Mouse (Mus musculus): ENCODE results near the gene Manf. TPM values are rescaled to one million over a fixed set of nuclear protein-coding genes. Genes with fewer than 3 reads are reported as not detected.

Gene Manf
- total RNA-seq (2015; ENCODE audit: low replicate concordance) (112 and 129 TPM in 2 replicates), total RNA-seq (2017; ENCODE audit: low replicate concordance) (49.9 and 77.7 TPM in 2 replicates)

DNA sequence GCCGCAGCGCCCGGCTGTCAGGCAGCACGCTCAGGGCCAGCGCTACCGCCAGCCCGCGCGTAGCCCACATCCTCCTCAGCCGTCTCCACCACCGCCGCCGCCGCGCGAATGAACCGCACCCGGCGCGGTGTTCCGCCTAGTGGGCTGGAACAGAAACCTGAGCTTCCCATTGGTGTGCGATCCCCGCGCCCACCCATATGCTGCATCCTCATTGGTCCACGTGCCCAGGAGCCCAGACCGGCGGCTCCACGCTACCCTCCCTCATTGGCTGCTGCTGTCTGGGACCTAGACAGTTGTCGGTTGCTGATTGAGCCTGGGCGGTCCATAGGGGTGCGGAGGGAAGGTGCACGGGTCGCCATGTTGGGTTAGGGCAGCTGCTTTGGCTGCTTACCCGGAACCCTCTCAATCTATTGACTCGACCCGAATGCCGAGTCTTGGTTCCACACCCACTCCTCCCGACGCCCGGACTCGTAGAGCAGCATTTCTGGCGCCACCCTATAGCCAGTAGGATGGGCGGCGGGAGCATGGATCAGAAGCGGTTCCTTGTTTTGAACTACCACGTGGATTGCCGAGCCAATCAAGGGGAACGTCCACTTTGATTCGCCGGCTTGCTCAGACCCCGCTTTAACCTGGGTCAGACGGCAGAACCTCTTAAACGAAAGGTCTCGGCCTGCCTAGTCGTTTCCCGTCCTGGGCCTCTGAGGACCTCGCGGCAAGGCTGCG lies at the start of gene Manf:
Gene Manf (minus strand): TSS at position 151 of the 723 bp plus-strand sequence.
- ATAC-seq (replicated peaks; ENCODE audit: low FRiP score, poor library complexity, severe bottlenecking), result peak; percentile 89

DNA sequence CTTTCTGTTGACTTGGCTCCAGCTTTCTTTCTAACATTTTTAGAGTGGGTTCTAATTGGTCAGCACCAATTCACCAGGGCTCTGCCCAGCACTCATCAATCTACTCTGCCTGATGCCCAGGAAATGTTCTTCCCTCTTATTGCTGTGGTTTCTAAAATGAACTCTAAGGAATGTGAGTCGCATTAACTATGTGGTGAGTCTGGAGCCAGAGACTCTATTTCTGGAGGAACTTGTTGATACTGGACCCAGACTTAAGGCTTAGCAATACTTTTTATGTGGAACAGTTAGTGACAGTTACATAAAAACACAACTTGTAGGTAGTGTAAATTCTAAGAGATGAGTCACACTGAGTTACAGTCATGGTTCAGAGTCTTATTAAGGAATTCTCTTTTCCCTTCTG lies 43.2 kb upstream of the Manf start:
- ATAC-seq (replicated peaks; ENCODE audit: low FRiP score, poor library complexity, severe bottlenecking), result no peak

DNA sequence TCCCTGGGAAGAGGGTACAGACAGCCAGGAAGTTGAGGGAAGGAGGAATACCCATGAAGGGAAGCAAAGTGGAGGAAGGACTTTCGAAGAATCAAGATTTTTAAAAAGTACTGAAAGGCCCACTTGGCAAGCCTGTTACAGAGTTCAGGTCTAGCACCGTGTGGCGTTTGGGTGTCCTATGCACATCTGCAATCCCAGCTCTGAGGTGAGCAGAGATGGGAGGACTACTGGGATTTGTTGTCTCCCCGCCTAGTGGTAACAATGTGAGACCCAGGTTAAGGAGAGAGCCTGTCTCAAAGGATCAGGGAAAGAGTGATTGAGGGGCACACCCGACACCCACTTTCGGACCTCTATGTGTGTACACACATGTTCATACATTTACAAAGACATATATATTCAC lies 23.1 kb upstream of the Manf start:
- no peak for ATAC-seq (replicated peaks; ENCODE audit: low FRiP score, poor library complexity, severe bottlenecking)

DNA sequence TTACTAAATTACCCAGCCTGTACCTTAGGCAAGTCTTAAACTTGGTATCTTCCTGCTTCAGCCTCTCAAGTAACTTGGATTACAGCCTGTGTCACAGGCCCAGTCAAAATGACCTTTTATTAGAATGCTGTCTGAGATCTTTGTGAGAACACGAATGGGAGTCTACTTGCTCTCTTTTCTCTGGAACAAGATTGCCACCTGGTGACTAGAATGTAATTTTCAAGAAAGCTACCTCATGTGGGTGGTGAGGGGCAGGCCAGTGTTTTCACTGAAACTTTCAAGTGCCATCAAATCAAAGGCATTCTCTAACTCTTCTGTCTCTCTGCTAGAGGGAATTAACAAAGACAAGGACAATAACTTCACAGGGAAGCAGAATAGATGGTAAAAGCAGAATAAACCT lies 22.0 kb upstream of the Manf start:
- no peak for ATAC-seq (replicated peaks; ENCODE audit: low FRiP score, poor library complexity, severe bottlenecking)

DNA sequence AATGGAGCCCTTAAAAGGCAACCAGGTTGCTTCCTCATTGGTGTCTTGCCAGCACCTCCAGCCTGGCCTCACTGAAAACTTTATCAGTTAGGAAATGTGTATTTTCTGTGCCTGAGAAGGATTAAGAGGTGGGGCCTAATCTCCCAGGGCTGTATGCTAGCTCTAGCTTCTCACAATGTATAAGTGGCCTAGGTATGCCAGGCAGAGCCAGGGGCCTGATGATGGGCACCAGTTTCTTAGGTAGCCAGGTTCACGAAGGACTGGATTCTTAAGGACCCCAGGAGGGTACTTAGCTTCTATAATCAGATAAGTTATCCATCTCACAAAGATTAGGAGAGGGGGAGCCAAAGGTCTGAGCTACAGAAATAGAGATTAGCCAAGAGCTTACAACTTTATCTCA lies 19.8 kb upstream of the Manf start:
- ATAC-seq (replicated peaks; ENCODE audit: low FRiP score, poor library complexity, severe bottlenecking), result no peak

DNA sequence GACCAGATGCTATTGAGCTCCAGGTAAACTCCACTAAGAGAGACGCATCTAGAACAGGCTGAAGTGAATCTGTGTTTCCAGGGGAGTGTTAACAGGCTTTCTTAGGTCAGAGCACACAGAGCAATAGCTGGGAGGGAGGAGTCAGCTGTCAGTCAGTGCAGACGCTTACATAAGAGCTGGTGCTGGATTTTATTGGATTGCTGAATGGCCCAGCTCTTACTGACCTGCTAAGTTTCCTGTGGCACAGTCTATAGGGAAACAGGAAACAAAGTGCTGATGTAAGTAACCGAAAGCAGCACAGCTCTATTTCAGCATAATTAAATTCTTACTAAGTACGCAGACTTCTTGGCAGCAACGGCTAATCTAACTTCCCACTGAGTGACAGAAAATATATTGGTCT lies 16.9 kb upstream of the Manf start:
- no peak for ATAC-seq (replicated peaks; ENCODE audit: low FRiP score, poor library complexity, severe bottlenecking)

DNA sequence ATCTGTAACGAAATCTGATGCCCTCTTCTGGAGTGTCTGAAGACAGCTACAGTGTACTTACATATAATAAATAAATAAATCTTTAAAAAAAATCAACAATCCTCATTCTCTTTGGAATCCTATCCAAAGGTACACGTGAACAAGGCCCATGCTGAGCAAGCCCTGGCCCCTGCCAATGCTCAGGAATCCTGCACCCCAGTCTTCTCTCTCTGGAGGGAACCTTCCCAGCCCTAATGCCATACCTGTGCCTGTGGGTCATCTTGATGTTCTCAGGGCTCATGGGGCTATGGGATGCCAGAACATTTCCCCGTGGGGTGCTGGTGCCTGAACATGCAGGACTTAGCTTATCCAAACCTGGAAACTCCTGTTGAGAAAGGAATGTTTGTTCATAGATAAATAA lies 16.4 kb upstream of the Manf start:
- no peak for ATAC-seq (replicated peaks; ENCODE audit: low FRiP score, poor library complexity, severe bottlenecking)

DNA sequence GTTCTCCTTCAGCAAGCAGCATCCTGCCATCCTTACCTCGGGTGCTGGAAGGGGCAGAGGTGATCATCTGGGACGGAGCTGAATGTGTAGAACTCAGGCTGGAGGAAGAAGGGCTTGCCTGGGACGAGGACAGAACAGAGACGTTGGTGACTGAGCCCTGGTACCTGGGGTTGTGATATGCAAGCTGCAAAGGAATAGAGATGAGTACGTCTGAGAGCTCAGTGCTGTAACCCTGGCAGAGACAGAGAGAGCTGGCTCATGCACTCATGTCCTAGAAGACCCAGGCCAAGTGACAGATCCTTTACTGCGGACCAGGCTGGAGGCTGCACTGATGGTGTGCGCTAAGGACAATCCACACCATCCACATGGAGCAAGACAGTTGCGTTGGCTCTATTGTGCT lies 14.8 kb upstream of the Manf start:
- ATAC-seq (replicated peaks; ENCODE audit: low FRiP score, poor library complexity, severe bottlenecking), result no peak

DNA sequence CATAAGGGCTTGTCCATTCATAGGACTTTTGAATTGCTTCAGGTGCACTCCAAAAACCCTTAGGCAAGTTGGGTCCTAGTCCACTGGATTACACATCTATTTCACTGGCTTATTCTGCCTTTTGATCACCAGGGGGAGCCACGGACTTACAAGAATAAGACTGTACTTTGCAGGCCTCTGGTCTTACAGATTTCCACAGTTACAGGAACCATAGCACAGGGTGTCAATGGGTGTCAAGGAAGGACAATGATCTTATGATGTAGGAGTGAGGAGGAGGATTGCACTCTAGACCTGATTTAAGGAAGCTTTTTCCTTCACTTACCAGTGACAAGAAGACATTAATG lies 12.0 kb upstream of the Manf start:
- peak; percentile 68 for ATAC-seq (replicated peaks; ENCODE audit: low FRiP score, poor library complexity, severe bottlenecking)

DNA sequence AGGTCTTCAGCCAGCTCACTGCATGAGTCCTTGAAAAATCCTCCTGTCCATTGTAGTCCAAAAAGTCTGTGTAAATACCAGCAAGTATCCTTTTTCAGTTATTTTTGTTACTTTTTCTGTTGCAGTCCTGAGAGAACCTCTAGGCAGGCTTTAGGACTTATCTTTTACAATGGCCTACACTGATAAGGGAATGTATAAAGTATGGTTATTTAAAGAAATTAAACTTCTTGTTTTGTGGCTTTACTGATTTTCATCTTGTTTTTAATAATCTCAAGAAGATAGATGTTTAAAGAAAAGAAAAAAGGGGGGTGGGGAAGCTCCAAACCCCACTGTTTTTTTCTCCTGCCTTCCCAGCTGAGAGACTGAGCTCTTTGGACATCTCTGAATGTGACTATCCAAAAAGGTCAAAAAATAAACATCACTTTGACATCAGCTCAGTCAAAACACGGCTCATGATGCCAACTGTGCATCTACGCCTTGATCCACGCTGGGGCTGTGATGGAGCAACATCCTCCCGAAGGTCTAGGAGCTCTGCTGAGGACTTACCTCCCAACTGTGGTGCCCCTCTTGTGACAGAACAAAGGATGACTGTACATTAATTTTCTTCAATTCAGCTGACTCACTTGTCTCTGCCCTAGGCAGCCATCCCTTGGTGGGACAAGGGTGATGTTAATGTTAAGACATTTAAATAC lies 11.5 kb upstream of the Manf start:
- no peak for ATAC-seq (replicated peaks; ENCODE audit: low FRiP score, poor library complexity, severe bottlenecking)

DNA sequence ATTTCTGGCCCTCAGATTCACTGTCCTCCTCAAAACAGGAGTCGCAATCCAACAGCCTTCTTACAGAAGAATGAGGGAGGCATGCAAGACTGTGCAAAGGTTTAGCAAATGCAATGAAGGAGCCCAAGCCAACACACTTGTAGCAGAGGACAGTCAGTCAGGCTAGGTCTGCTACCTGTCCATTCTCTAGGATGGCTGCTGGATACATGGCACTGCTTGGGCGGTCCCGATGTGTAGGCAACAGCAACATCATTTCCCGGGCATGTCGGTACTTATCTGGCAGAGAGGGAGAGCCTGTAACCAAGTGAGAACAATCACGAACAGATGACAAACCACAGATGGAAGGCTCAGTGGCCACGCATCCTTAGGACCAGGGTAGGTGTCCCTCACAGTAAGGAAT lies 9.8 kb upstream of the Manf start:
- ATAC-seq (replicated peaks; ENCODE audit: low FRiP score, poor library complexity, severe bottlenecking), result no peak

DNA sequence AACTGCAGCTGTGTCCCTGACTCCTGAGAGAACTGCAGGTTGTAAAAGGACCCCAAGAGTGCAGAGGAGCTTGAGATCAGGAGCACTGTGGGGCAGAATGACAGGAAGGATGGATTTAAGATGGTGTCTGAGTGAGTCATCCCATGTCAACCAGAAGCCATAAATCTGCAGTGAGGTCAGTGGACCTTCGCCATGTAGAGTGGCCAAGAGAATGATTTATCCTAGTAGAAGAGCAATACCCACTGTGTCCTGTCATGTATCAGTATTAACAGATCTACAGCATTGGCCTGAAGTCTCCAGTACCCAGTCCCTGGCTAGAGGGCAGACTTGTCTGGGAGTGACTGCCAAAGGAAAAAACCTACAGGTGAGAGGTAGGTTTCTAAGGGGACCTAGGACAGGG lies 7.1 kb upstream of the Manf start:
- no peak for ATAC-seq (replicated peaks; ENCODE audit: low FRiP score, poor library complexity, severe bottlenecking)

DNA sequence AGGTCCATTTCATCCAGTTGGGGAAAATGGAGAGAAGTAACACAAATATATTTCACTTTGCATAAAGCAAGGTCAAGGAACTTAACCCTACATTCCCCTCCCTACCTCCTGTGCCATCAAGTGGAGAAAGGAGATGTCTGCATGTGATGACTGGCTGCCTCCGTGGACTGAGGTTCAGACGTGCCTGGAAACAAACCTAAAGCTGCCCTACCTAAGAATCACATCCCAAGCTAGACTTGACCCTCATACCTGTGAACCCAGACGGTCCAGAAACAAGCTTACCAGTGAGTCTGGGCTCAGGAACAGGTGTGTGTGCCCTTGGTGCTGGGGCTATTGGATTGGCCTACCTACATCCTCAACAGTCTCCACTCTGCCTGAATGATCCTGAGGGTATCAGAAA lies 1.5 kb upstream of the Manf start:
- ATAC-seq (replicated peaks; ENCODE audit: low FRiP score, poor library complexity, severe bottlenecking), result no peak

DNA sequence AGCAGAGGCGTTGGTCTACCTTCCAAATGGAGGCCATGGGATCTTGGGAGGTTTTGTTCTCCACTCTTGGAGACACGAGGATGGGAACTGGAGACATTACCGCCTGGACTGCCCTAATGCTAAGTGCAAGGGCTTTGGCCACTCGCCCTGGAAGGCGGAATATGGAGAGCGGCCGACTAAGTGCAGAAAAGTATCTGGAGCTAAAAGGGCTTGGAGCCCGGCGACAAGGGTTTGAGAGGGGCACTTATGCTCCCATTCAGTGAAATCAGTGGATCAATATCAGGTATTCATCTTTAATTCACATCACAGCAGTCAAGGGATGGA lies 735 bp upstream of the Manf start:
- ATAC-seq (replicated peaks; ENCODE audit: low FRiP score, poor library complexity, severe bottlenecking), result no peak

DNA sequence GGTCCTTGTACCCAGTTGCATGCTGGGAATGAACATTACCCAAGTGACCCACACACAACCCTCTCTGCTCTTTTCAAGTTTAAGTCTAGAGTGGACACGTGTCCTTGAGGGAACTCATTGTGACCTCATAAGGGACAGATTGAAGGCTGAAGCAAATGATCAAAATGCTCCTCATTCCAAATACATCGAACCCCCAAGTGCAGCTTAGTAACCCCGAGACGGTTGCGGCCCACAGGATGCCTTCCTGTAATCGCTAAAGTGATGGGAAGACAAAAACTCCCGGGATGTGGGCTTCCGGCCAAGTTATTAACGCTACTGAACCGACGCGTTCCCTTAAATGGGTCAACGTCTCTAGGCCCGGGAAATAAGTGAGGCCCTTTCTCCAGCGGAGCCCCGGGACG lies 438 bp downstream of the Manf start:
- no peak for ATAC-seq (replicated peaks; ENCODE audit: low FRiP score, poor library complexity, severe bottlenecking)

DNA sequence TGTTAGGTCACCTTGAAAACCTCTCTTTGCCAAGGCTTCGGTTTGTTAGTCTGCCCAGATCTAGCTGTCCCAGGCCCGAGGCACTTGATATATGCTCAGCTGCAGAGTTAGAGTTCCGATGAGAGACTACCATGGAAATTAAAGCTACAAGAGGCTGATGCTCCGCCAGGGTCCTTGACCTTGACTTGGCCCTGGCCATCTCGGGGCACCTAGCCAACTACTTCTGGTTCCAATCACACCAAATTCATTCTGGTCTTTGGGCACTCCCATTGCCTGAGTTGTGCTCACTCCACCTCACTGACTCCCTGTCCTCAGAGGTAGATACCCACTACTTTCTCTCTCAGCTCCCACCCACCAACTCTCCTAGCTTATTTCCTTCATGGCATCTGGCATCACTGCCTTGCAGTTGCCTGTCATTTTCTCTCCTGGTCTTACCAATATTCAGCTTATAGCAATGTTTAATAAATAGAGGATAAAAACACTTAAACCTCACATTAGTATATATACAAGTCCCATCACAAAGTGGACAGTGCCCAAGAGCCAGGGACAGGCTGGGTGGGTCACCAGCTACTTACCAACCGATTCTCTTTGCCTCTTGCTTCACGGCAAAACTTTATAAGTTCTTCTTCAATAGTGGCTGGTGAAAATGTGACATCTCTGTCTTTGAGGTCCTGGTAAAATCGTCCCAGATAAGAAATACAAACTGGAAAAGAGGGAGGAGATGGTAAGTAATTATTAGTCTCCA lies 1.1 kb downstream of the Manf start:
- ATAC-seq (replicated peaks; ENCODE audit: low FRiP score, poor library complexity, severe bottlenecking), result no peak

DNA sequence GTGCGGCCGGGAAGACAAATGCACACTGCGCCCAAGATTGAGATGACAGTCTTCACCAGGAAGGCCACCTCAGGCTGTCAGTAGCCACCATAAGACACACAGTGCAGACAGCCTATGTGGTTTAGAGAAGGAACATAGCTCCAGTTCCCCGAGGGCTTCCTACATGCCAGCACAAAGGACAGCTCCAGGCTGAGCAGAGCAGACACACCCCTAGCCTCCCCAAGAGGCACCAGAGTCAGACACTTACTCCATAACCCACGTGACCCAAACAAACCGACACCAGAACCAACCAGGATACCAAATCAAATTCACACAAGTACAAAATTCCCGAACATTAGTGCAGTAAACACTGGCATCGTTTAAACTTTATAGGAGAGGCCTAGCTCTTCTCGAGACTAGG lies 2.5 kb downstream of the Manf start:
- ATAC-seq (replicated peaks; ENCODE audit: low FRiP score, poor library complexity, severe bottlenecking), result no peak

DNA sequence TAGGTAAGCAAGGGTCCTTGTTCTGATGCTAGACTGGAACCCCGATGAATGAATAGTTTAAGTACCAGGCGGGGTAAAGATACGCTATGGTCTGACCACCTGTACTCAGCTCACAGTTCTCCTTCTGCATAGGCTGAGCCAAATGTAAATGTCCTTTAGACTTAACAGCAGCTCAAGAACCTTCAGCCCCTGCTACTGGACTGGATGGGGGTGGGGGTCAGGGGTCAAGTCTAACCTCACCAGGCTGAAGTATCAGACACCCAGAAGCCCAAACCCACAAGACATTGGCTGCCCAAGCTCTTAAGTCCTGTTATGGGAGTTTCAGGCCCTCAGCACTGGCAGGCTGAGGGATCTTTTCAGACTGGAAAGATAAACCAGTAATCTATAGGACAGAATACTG lies 3.4 kb downstream of the Manf start:
- no peak for ATAC-seq (replicated peaks; ENCODE audit: low FRiP score, poor library complexity, severe bottlenecking)

DNA sequence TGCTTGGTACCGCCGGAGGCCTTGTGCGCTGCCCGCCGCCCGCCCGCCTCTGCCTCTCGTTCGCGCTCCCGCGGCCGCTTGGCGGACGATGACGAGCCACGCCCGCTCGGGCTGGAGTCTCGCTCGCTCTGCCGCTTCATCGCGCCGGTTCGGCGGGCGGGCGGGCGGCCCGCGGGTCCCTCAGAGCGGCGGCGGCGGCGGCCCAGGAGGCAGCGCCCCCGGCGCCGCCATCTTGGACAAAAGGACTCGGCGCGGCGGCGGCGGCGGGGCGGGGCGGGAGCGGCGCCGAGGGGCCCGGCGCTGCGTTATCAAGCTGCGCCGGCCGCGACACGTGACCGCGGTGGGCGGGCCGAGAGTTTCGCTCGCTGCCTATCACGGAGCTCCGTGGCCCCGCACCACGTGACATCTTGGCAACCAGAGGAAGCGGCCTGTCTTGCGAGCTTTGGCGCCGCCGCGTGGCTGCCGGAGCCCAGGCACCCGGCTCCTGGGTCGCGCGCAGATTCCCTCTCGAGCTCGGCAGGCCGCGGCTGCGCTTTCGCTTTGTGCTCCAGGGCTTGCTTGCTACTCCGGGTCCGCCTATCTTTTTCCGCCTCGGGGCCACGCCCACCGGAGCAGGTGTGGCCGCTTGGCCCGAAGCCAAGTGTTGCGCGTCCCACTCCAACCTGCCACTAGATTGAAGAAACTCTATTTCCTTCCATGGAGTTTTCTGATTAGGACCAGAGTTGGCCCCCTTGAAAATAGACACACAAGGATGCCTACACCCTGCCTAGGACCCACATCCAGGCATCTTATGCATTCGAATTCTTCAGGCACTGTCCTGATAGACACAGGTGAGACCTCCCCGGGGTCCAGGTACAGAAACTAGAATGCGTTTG lies 4.7 kb downstream of the Manf start, which contains the start of gene Rbm15b:
Gene Rbm15b (minus strand): TSS at position 601 of the 875 bp plus-strand sequence.
- ATAC-seq (replicated peaks; ENCODE audit: low FRiP score, poor library complexity, severe bottlenecking), result peak; percentile 71
